Mouse (Mus musculus): ENCODE results near the gene Ebf1.

The Ebf1 gene

GRCm38 (mm10) chr11:44703951-44704350, 86.8 kb downstream of the Ebf1 start:
- no peak for DNase-seq (ENCODE audit: low spot score)

GRCm38 (mm10) chr11:44705811-44706210, 88.7 kb downstream of the Ebf1 start:
- no peak for DNase-seq (ENCODE audit: low spot score)

GRCm38 (mm10) chr11:44706386-44706785, 89.3 kb downstream of the Ebf1 start:
- DNase-seq (ENCODE audit: low spot score): no peak

- DNase-seq (ENCODE audit: low spot score): no peak
Observed at GRCm38 (mm10) chr11:44707381-44708289, 90.5 kb downstream of the Ebf1 start.

GRCm38 (mm10) chr11:44708290-44708685, 91.2 kb downstream of the Ebf1 start:
- no peak for DNase-seq (ENCODE audit: low spot score)

- DNase-seq (ENCODE audit: low spot score): no peak
Observed at GRCm38 (mm10) chr11:44709073-44709618, 92.0 kb downstream of the Ebf1 start.

- no peak for DNase-seq (ENCODE audit: low spot score)
Observed at GRCm38 (mm10) chr11:44709869-44710460, 92.8 kb downstream of the Ebf1 start.

GRCm38 (mm10) chr11:44710861-44711260, 93.7 kb downstream of the Ebf1 start:
- DNase-seq (ENCODE audit: low spot score): no peak

- DNase-seq (ENCODE audit: low spot score): no peak
Observed at GRCm38 (mm10) chr11:44714188-44714587, 97.1 kb downstream of the Ebf1 start.

GRCm38 (mm10) chr11:44715776-44716175, 98.7 kb downstream of the Ebf1 start:
- no peak for DNase-seq (ENCODE audit: low spot score)

- DNase-seq (ENCODE audit: low spot score): no peak
Observed at GRCm38 (mm10) chr11:44716928-44717327, 99.8 kb downstream of the Ebf1 start.

GRCm38 (mm10) chr11:44717636-44718035, 100.5 kb downstream of the Ebf1 start:
- no peak for DNase-seq (ENCODE audit: low spot score)

- DNase-seq (ENCODE audit: low spot score): no peak
Observed at GRCm38 (mm10) chr11:44721976-44722375, 104.9 kb downstream of the Ebf1 start.

- DNase-seq (ENCODE audit: low spot score): no peak
Observed at GRCm38 (mm10) chr11:44723950-44724502, 106.9 kb downstream of the Ebf1 start.

GRCm38 (mm10) chr11:44725732-44726131, 108.6 kb downstream of the Ebf1 start:
- DNase-seq (ENCODE audit: low spot score): no peak

GRCm38 (mm10) chr11:44727376-44727775, 110.3 kb downstream of the Ebf1 start:
- DNase-seq (ENCODE audit: low spot score): no peak

GRCm38 (mm10) chr11:44727821-44728220, 110.7 kb downstream of the Ebf1 start:
- no peak for DNase-seq (ENCODE audit: low spot score)

- no peak for DNase-seq (ENCODE audit: low spot score)
Observed at GRCm38 (mm10) chr11:44728271-44728670, 111.2 kb downstream of the Ebf1 start.

GRCm38 (mm10) chr11:44729931-44730330, 112.8 kb downstream of the Ebf1 start:
- no peak for DNase-seq (ENCODE audit: low spot score)

- DNase-seq (ENCODE audit: low spot score): no peak
Observed at GRCm38 (mm10) chr11:44731763-44732162, 114.6 kb downstream of the Ebf1 start.

- no peak for DNase-seq (ENCODE audit: low spot score)
Observed at GRCm38 (mm10) chr11:44733276-44733675, 116.2 kb downstream of the Ebf1 start.

GRCm38 (mm10) chr11:44738046-44738445, 120.9 kb downstream of the Ebf1 start:
- DNase-seq (ENCODE audit: low spot score): no peak

- DNase-seq (ENCODE audit: low spot score): no peak
Observed at GRCm38 (mm10) chr11:44738820-44739219, 121.7 kb downstream of the Ebf1 start.
